In genomic region chr5:28316151-28316721, GRCm38 (mm10) we compare ENCODE assay signal across 8 mouse cellular contexts. TPM values are rescaled to one million over a fixed set of nuclear protein-coding genes. Genes with fewer than 3 reads are reported as not detected.
DNase-seq lines count a peak whose midpoint lies in the region; ATAC-seq and TF ChIP-seq lines count a peak whose summit lies in the region.

No protein-coding gene starts in this region.

- no peak for TF ChIP-seq CTCF in cortical plate, adult 2 months (IDR thresholded peaks at IDR 0.05; ENCODE audit: extremely low read depth, insufficient read depth, low read length)
- no peak for TF ChIP-seq CTCF in hindbrain, postnatal 0 days (IDR thresholded peaks at IDR 0.05; ENCODE audit: low read depth)

- no peak for ATAC-seq in hindbrain, postnatal 0 days
- no peak; the same call in 1 of the 2 replicates for ATAC-seq in midbrain, embryonic 15.5 days (replicated peaks)

- DNase-seq in layer of hippocampus, adult 9-10 months (ENCODE audit: low spot score): peak; percentile 58
- no peak for DNase-seq in layer of hippocampus, postnatal 14 days (ENCODE audit: low spot score in 2 of 2)
- DNase-seq in hindbrain, postnatal 0 days (ENCODE audit: low spot score): no peak
- DNase-seq in natural killer cell, adult 2 months (ENCODE audit: low spot score in 2 of 2): no peak
- no peak for DNase-seq in right cerebral cortex, postnatal 36 days (ENCODE audit: low spot score in 2 of 2)
- DNase-seq in gastrocnemius, postnatal 10 days: no peak

- H3K36me3 ChIP-seq in hindbrain, postnatal 0 days (ENCODE audit: insufficient read depth, low read length): no peaks in the 10 kb centered on the region
- H3K36me3 ChIP-seq in midbrain, embryonic 15.5 days (replicated peaks): no peaks in the 10 kb centered on the region

- H3K9me3 ChIP-seq in hindbrain, postnatal 0 days (ENCODE audit: low read length): no peaks in the 10 kb centered on the region
- H3K9me3 ChIP-seq in midbrain, embryonic 15.5 days: no peaks in the 10 kb centered on the region

- peak overlapping the region; percentile 82 for H3K4me3 ChIP-seq in cortical plate, adult 2 months (ENCODE audit: insufficient read depth, low read length)
- H3K4me3 ChIP-seq in hindbrain, postnatal 0 days (ENCODE audit: low read length): peak overlapping the region; percentile 99
- peak overlapping the region; percentile 94 for H3K4me3 ChIP-seq in midbrain, embryonic 15.5 days

- WGBS in hindbrain, postnatal 0 days: 1% methylated on average over 14 of the region's 14 CpGs
- under 1% methylated on average over 14 of the region's 14 CpGs for WGBS in midbrain, embryonic 15.5 days

- peak overlapping the region; percentile 80 for H3K4me2 ChIP-seq in hindbrain, postnatal 0 days (ENCODE audit: low read depth, low read length)
- peak overlapping the region; percentile 67 for H3K4me2 ChIP-seq in midbrain, embryonic 15.5 days

- H3K27ac ChIP-seq in cortical plate, adult 2 months (ENCODE audit: insufficient read depth, low read length): peak overlapping the region; percentile 98
- peak overlapping the region; percentile 100 for H3K27ac ChIP-seq in hindbrain, postnatal 0 days
- H3K27ac ChIP-seq in midbrain, embryonic 15.5 days: peak overlapping the region; percentile 100

- TF ChIP-seq POLR2A in cortical plate, adult 2 months (IDR thresholded peaks at IDR 0.05; ENCODE audit: extremely low read depth, insufficient read depth, low read length): no peak

- H3K27me3 ChIP-seq in hindbrain, postnatal 0 days (ENCODE audit: insufficient read depth, low read length): no peaks in the 10 kb centered on the region
- no peaks in the 10 kb centered on the region for H3K27me3 ChIP-seq in midbrain, embryonic 15.5 days (replicated peaks)

- H3K9ac ChIP-seq in hindbrain, postnatal 0 days (replicated peaks; ENCODE audit: low read length): peak overlapping the region; percentile 100
- H3K9ac ChIP-seq in midbrain, embryonic 15.5 days: peak overlapping the region; percentile 94

- peaks cover 2% of the 10 kb centered on the region; the same call in 1 of the 2 replicates for H3K4me1 ChIP-seq in cortical plate, adult 2 months (ENCODE audit: control insufficient read depth, insufficient read depth, low read length)
- H3K4me1 ChIP-seq in hindbrain, postnatal 0 days (ENCODE audit: insufficient read depth, low read length): peaks cover 13% of the 10 kb centered on the region
- H3K4me1 ChIP-seq in midbrain, embryonic 15.5 days: peaks cover 35% of the 10 kb centered on the region

RNA-seq across cellular contexts. Expression of gene Rbm33, which starts 0.7 kb away (rescaled TPM):
- total RNA-seq in layer of hippocampus, postnatal 14 days (2021): 10 to 100 TPM; 58.8 to 59.0 TPM
- 44.0 and 46.7 TPM in 2 replicates for polyA plus RNA-seq in cortical plate, adult 2 months (2012; rRNA removed)
- 34.3 and 46.8 TPM in 2 replicates for total RNA-seq in hindbrain, postnatal 0 days (2014; rRNA removed)
- 13.2 and 14.9 TPM in 2 replicates for polyA plus RNA-seq in hindbrain, postnatal 0 days (2015; fragmentation: Nextera tagmentation; extraction: Ambion mirVana)
- polyA plus RNA-seq in midbrain, embryonic 15.5 days (2015; fragmentation: Nextera tagmentation; extraction: Ambion mirVana): 18.1 and 18.6 TPM in 2 replicates
- total RNA-seq in gastrocnemius, postnatal 10 days (2021): 10 to 100 TPM; 31.7 to 37.0 TPM
